Mouse (Mus musculus) G1E (cell line): ENCODE data around the gene Megf8. TPM values are rescaled to one million over a fixed set of nuclear protein-coding genes. Genes with fewer than 3 reads are reported as not detected.

Source experiments
- ATAC-seq: 2 replicates; pipeline ENCODE4 v1.8.0; 2016; ENCODE audit warnings: mild to moderate bottlenecking; ENCODE audit not compliant: insufficient number of reproducible peaks, poor library complexity, low FRiP score, severe bottlenecking; ENCODE audit errors: extremely low read depth
- DNase-seq: peaks from one replicate; pipeline ENCODE4 v3.0.0; 2012; ENCODE audit warnings: low spot score
- H3K27me3 ChIP-seq: 2 replicates; pipeline ENCODE4 v1.6.1; 2012; ENCODE audit warnings: mild to moderate bottlenecking, low read length, inconsistent platforms; ENCODE audit not compliant: insufficient read depth
- H3K36me3 ChIP-seq: replicated peaks from 2 replicates; pipeline ENCODE3; 2012; ENCODE audit warnings: mild to moderate bottlenecking, inconsistent platforms
- H3K4me1 ChIP-seq: 2 replicates; pipeline ENCODE4 v1.6.1; 2012; ENCODE audit warnings: low read depth, low read length, inconsistent platforms, mixed read lengths; ENCODE audit not compliant: insufficient read depth
- H3K4me3 ChIP-seq: 2 replicates; pipeline ENCODE4 v1.5.1; 2012; ENCODE audit warnings: low read depth, mild to moderate bottlenecking, inconsistent platforms, low read length, moderate library complexity, mixed read lengths
- H3K9me3 ChIP-seq: replicated peaks from 2 replicates; pipeline ENCODE4 v1.6.1; 2012; ENCODE audit warnings: inconsistent platforms
- CTCF ChIP-seq: IDR thresholded peaks from 2 replicates; pipeline ENCODE4 v1.5.1; 2012; ENCODE audit warnings: low read depth, low read length, inconsistent platforms, mixed read lengths
- GATA1 ChIP-seq: IDR thresholded peaks from 2 replicates; pipeline ENCODE4 v1.6.1; 2012; ENCODE audit warnings: borderline replicate concordance, low read length, inconsistent platforms, mixed read lengths
- GATA2 ChIP-seq: IDR thresholded peaks from 2 replicates; pipeline ENCODE4 v1.6.1; 2012; ENCODE audit warnings: low read depth, low read length, inconsistent platforms, borderline replicate concordance
- POLR2AphosphoS5 ChIP-seq: IDR thresholded peaks from 2 replicates; pipeline ENCODE4 v1.6.1; 2012; ENCODE audit warnings: low read depth, low read length, inconsistent platforms; ENCODE audit not compliant: insufficient replicate concordance
- TAL1 ChIP-seq: conservative IDR thresholded peaks from 2 replicates; pipeline ENCODE4 v1.6.1; 2012; ENCODE audit warnings: low read depth, low read length, inconsistent platforms, mixed read lengths
- polyA plus RNA-seq: library from polyadenylated mRNA; stranded (reverse); fragments of >175 nt; gene quantifications from 2 replicates; pipeline ENCODE4 v1.2.3, GENCODE M21; 2012
- total RNA-seq, 2 experiments: library from RNA; stranded (forward) in 1 of 2; stranded (reverse) in 1 of 2; fragments of 200-1000 nt in 1 of 2; fragments of >200 nt in 1 of 2; fragmentation: Nextera tagmentation in 1 of 2; gene quantifications; 2 replicates each; pipeline ENCODE4 v1.2.3; 2014 to 2017

Megf8 gene
- total and polyA plus RNA-seq, 3 experiments = 6.3 to 24.4 (median 14.3) TPM

DNA sequence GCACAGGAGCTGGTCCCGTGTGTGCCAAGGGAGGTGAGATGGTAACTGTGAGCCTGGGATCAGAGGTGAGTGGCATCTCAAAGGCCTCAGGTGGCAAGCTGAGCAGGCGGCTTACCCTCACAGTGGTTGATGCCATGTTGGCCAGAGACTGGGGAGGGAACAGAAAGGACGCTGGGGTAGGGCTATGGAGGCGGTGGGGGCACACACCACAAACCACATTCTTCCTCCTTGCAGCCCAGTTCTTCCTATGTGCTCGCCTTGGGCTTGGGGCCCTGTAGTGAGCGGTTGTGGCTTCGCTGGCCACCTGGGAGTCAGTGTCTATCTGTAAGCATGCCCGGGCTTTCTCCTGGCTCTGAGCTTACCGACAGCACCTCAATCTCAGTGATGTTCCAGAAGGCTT, 67.9 kb downstream of the Megf8 start:
- Histone ChIP-seq H3K9me3 (no peaks in the 10 kb centered on the region), H3K36me3 (peaks cover 90% of the 10 kb centered on the region), H3K4me1 (peaks cover 48% of the 10 kb centered on the region), H3K27me3 (no peaks in the 10 kb centered on the region), H3K4me3 (no peak overlapping the region)
- TF ChIP-seq TAL1 (no peak), POLR2AphosphoS5 (no peak), GATA2 (no peak), CTCF (no peak), GATA1 (no peak)
- no peak for DNase-seq
- ATAC-seq = no peak

DNA sequence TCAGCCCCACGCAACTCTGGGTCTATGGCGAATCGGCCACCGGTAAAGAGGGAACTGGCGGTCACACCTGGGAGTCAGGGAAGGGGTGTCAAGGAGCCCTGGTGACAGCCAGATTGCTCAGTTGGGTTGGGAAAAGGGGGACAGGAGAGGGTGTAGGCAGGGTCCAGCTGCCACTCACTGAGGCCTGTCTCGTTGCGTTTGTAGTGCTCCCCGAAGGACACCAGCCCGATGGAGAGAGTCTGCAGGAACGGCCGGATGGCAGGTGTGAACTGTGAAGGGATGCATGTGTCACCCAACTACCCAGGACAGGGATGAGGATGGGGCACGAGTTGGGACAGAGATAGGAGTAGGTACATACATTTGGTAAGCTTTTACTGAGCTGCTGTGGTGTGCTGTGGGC, 68.3 kb downstream of the Megf8 start:
- no peak for TF ChIP-seq CTCF
- TF ChIP-seq GATA2 = no peak
- no peak for TF ChIP-seq TAL1
- TF ChIP-seq GATA1 = no peak
- no peak for TF ChIP-seq POLR2AphosphoS5
- no peak for DNase-seq
- ATAC-seq = no peak
- H3K36me3 ChIP-seq = peaks cover 89% of the 10 kb centered on the region
- H3K4me3 ChIP-seq = no peak overlapping the region; the same call in 1 of the 2 replicates
- peaks cover 51% of the 10 kb centered on the region for H3K4me1 ChIP-seq
- H3K27me3 ChIP-seq = no peaks in the 10 kb centered on the region
- H3K9me3 ChIP-seq = no peaks in the 10 kb centered on the region

DNA sequence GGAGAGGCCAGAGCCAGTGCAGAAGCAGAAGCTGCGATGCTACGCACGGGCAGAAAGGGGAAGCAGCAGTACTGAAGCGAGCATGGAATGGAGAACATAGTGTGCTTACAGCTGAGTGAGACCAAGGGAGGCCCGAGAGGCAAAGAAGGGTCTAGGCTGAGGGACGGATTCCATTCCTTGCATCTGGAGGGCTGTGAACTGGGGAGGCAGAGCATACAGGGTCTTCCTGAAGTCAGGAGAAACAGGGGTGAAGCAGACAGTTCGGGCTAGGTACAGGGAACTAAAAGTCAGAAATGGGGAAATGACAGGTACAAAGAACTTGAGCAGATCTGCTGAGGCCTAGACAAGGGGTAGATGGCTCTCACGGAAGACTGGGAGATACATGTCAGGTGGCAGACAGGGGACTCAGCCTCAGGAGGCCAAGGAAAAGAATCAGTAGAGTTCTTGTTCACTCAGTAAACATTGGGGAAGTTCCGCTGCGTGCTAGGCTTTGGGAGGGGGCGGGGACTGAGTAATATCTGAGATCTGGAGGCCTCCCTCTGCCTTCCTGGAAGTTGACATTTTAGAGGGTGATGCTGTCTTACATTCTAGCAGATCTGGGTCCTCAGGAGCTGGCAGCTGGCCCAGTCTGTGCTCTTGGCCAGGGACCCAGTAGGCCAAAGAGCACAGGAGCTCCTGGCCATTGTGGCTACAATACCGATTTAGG, 69.0 kb downstream of the Megf8 start:
- TF ChIP-seq GATA2 (no peak), POLR2AphosphoS5 (no peak), CTCF (no peak), GATA1 (no peak), TAL1 (no peak)
- peak; percentile 66 for DNase-seq
- Histone ChIP-seq H3K36me3 (peaks cover 89% of the 10 kb centered on the region), H3K4me1 (peaks cover 56% of the 10 kb centered on the region), H3K9me3 (no peaks in the 10 kb centered on the region), H3K27me3 (no peaks in the 10 kb centered on the region), H3K4me3 (peak overlapping the region; percentile 34; the same call in 1 of the 2 replicates)
- peak; percentile 36; the same call in 1 of the 2 replicates for ATAC-seq

DNA sequence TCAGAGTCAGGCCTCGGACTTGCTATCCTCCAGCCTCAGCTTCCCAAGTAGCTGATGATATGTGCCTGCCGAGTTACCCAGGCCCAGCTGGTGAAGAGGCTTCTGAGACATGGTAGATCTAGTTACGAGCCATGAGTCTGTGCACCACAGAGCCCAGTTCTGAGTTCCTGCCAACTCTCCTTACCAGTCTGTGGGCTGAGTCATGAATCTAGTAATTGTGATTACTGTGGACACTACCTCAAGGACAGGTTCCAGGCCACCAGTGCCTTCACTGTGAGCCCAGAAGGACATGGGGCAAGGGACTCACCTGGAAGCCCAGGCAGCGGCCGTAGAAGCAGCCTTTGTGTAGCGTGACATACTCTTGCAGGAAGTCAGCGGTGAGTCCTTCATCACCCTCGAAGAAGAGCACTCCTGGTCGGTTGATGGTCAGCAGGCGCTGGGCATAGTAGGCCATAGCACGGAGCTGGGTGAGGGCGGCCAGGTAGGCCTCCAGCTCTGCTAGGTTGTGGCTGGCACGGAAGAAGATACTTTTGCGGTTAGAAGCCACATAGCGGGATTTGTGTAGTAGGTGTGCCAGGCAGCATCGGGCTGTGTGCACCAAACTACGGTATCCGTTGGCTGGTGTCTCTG, 71.0 kb downstream of the Megf8 start:
- DNase-seq (no peak), ATAC-seq (no peak)
- H3K4me1 ChIP-seq = peaks cover 71% of the 10 kb centered on the region
- H3K27me3 ChIP-seq = no peaks in the 10 kb centered on the region
- no peaks in the 10 kb centered on the region for H3K9me3 ChIP-seq
- H3K36me3 ChIP-seq = peaks cover 88% of the 10 kb centered on the region
- TF ChIP-seq CTCF = no peak
- TF ChIP-seq TAL1 = no peak
- no peak for TF ChIP-seq POLR2AphosphoS5
- no peak for TF ChIP-seq GATA1
- no peak for TF ChIP-seq GATA2
- no peak overlapping the region for H3K4me3 ChIP-seq

GRCm38 (mm10) chr7:25388916-25389315, 72.0 kb downstream of the Megf8 start:
- H3K4me3 ChIP-seq = no peak overlapping the region
- no peaks in the 10 kb centered on the region for H3K9me3 ChIP-seq
- H3K36me3 ChIP-seq = peaks cover 87% of the 10 kb centered on the region
- TF ChIP-seq GATA1 = no peak
- no peak for TF ChIP-seq CTCF
- TF ChIP-seq GATA2 = no peak
- TF ChIP-seq TAL1 = no peak
- TF ChIP-seq POLR2AphosphoS5 = no peak
- H3K27me3 ChIP-seq = no peaks in the 10 kb centered on the region
- no peak for DNase-seq
- no peak for ATAC-seq
- peaks cover 81% of the 10 kb centered on the region for H3K4me1 ChIP-seq

DNA sequence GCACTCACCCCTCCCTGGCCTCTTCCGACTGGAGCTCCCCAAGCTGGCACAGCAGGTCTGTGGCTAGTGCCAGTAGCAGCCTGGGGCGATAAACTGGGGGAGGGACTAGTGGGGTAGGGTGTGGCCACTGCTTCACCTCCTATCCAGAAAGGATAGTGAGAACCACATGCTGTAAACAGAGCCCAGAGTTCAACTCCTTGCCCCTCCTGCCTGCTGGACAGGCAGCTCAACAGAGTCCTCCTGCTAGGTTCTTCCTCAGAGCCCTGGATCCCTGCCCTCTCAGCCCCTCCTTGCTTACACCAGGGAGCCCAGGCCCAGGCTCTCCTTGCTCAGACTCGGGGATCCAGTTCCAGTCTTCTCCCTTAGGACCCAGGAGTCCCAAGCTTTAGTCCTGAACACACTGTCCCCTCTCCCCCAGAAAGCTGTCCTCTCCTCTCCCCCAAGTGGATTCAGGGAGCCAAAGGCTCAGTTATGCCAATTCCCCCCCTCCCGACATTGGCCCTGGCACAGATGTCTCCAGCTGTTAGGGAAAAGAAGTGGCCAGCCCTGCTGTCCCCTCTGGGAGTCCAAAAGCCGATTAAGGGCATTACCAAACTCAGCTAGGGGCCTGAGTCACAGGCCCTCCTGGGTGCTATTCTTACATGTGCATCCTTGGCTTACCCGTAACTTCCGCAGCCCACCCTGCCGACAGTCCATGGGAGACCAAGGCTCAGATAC, 73.2 kb downstream of the Megf8 start:
- peak; percentile 50 for DNase-seq
- peak; percentile 59; the same call in 1 of the 2 replicates for ATAC-seq

More for the DNA sequence above, 73.2 kb downstream of the Megf8 start:
- TF ChIP-seq TAL1 (no peak), GATA1 (no peak), CTCF (no peak), GATA2 (no peak), POLR2AphosphoS5 (no peak)
- peaks cover 82% of the 10 kb centered on the region for H3K4me1 ChIP-seq
- no peaks in the 10 kb centered on the region for H3K27me3 ChIP-seq
- H3K9me3 ChIP-seq = no peaks in the 10 kb centered on the region
- peaks cover 75% of the 10 kb centered on the region for H3K36me3 ChIP-seq
- H3K4me3 ChIP-seq = peak overlapping the region; percentile 2; the same call in 1 of the 2 replicates
